Mouse (Mus musculus) lung, postnatal 0 days (tissue): ENCODE measurements around the gene 1700003F12Rik.

Experiments used
- CTCF ChIP-seq: IDR thresholded peaks from 2 replicates; pipeline ENCODE4 v1.5.1; 2016; ENCODE audit warnings: antibody characterized with exemption, mild to moderate bottlenecking
- EP300 ChIP-seq: IDR thresholded peaks from 2 replicates; pipeline ENCODE4 v1.6.1; 2016; ENCODE audit warnings: antibody characterized with exemption, mild to moderate bottlenecking, control low read depth

DNA sequence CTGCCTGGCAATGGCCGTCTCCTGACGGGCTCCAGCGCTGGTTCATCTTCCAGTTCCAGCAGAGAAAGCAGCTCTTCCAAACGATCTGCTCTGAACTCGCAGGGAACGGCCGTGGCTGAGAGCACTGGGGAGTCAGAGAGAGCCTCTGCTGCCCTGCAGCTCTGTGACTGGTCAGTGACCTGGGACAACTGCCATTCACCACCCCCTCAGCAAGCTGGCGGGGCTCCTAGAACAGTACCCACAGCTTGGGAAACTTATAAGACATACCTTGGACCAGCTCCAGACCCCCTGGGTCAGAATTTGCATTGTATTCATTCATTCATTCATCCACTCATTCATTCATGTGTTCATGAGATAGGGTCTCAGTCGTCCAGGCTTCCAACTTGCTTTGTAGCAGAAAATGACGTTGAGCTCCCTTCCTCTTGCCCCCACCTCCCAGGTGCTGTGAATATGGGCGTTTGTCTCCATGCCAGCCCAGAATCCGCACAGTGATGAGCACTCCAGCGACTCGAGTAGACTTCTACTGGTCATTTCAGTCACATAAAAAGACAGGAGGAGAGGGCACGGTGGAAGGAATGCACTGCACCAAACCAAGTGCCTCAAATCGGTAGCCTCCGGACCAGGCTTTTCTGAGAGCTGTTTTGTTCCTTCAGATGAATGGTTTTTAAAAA, 38.2 kb downstream of the 1700003F12Rik start:
- no peak for TF ChIP-seq CTCF
- no peak for TF ChIP-seq EP300
